Mouse (Mus musculus) bone marrow macrophage, adult 2 months (primary cell): ENCODE results near the gene Bmx.

ENCODE experiments used
- CTCF ChIP-seq: IDR thresholded peaks from 2 replicates; pipeline ENCODE4 v1.5.1; 2012; ENCODE audit warnings: low read depth, mild to moderate bottlenecking, low read length, moderate library complexity
- POLR2A ChIP-seq: IDR thresholded peaks from 2 replicates; pipeline ENCODE4 v1.6.1; 2012; ENCODE audit warnings: mild to moderate bottlenecking, low read depth, low read length, borderline replicate concordance

GRCm38 (mm10) chrX:164178856-164179255 is 79.1 kb downstream of the Bmx start:
- no peak for TF ChIP-seq POLR2A
- TF ChIP-seq CTCF: no peak
